Mouse (Mus musculus) cortical plate, adult 2 months (tissue): ENCODE results near the gene B3gnt2.

Source experiments
- CTCF ChIP-seq: fragments of 200-500 bp; IDR thresholded peaks from 2 replicates; pipeline ENCODE4 v1.5.1; 2011; ENCODE audit warnings: mild to moderate bottlenecking, control low read depth, low read length; ENCODE audit not compliant: insufficient read depth; ENCODE audit errors: extremely low read depth
- POLR2A ChIP-seq: fragments of 200-500 bp; IDR thresholded peaks from 2 replicates; pipeline ENCODE4 v1.6.1; 2011; ENCODE audit warnings: mild to moderate bottlenecking, low read length, control low read depth; ENCODE audit not compliant: insufficient read depth; ENCODE audit errors: extremely low read depth

- TF ChIP-seq CTCF (no peak), POLR2A (no peak)
Measured at GRCm38 (mm10) chr11:22762236-22762927, 98.4 kb downstream of the B3gnt2 start.
